Mouse (Mus musculus) liver, embryonic 11.5 days (tissue): ENCODE measurements around the gene Tssk3. TPM values are rescaled to one million over a fixed set of nuclear protein-coding genes. Genes with fewer than 3 reads are reported as not detected.
A peak's percentile ranks its signal among the peaks of the same experiment; 100 is the strongest.

Experiments
- ATAC-seq: fragments of 200-750 bp; cut with Nextera tagmentation; replicated peaks from 2 replicates; pipeline ENCODE4 v1.8.0; 2017; ENCODE audit warnings: moderate number of reproducible peaks, mild to moderate bottlenecking, moderate TSS enrichment, moderate library complexity; ENCODE audit not compliant: low FRiP score
- DNase-seq: peaks from one replicate; pipeline ENCODE4 v3.0.0-alpha.2; 2017; ENCODE audit warnings: low spot score
- H3K27ac ChIP-seq: fragments of 300-500 bp; sonication (generic); 2 replicates; pipeline ENCODE4 v1.5.1; 2014; ENCODE audit warnings: mild to moderate bottlenecking, low read depth, low read length, control low read depth
- H3K27me3 ChIP-seq: fragments of 300-500 bp; sonication (generic); replicated peaks from 2 replicates; pipeline ENCODE4 v1.6.1; 2014; ENCODE audit warnings: low read length, mixed read lengths; ENCODE audit not compliant: control insufficient read depth, insufficient read depth
- H3K36me3 ChIP-seq: fragments of 300-500 bp; sonication (generic); 2 replicates; pipeline ENCODE4 v1.6.1; 2014; ENCODE audit warnings: mild to moderate bottlenecking, low read length, moderate library complexity, mixed read lengths; ENCODE audit not compliant: control insufficient read depth, insufficient read depth
- H3K4me1 ChIP-seq: fragments of 300-500 bp; sonication (generic); replicated peaks from 2 replicates; pipeline ENCODE4 v1.6.1; 2014; ENCODE audit warnings: low read length, mixed read lengths; ENCODE audit not compliant: control insufficient read depth, insufficient read depth
- H3K4me2 ChIP-seq: fragments of 300-500 bp; sonication (generic); 2 replicates; pipeline ENCODE4 v1.6.1; 2014; ENCODE audit warnings: mild to moderate bottlenecking, control low read depth, moderate library complexity
- H3K4me3 ChIP-seq: fragments of 300-500 bp; sonication (generic); 2 replicates; pipeline ENCODE4 v1.5.1; 2014; ENCODE audit warnings: low read depth, low read length, control low read depth
- H3K9ac ChIP-seq: fragments of 300-500 bp; sonication (generic); 2 replicates; pipeline ENCODE4 v1.6.1; 2014; ENCODE audit warnings: low read depth, low read length, control low read depth
- H3K9me3 ChIP-seq: fragments of 300-500 bp; sonication (generic); 2 replicates; pipeline ENCODE4 v1.6.1; 2016; ENCODE audit warnings: low read length, inconsistent platforms, mixed read lengths; ENCODE audit not compliant: control insufficient read depth
- WGBS: fragments of 180-500 bp; shearing (Covaris S2); extraction: QIAGEN DNeasy Blood & Tissue Kit; methylation state at CpG from one replicate; pipeline ENCODE4 v1.1.7; 2014; 5-methylcytosine and 5-hydroxymethylcytosine counted together
- polyA plus RNA-seq: library from polyadenylated mRNA; unstranded; fragments of >200 nt; fragmentation: Nextera tagmentation; extraction: Ambion mirVana; gene quantifications from 2 replicates; pipeline ENCODE4 v1.2.1, GENCODE M21; 2014

The Tssk3 gene
- polyA plus RNA-seq, 1 experiment from 2014 or later = not detected

DNA sequence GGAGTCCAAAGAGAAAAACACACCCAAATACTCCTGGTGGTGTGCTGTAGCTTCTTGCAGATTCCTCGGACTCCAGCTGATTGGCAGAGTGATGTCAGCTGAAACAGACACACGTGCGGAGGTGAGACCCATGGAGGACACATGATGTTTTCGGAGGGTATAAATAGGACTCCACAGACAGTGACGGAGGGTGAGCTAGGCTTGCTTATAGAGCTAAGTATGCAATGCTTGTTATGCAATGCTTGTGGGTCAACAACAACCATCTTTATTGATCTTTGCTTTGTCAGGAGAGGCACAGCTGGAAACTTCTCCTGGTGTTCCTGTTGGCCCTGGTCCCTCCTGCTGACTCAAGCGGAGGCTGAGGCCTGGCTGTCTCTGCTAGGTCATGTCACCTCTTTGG is 42.1 kb downstream of the Tssk3 start:
- Histone ChIP-seq H3K4me3 (no peak overlapping the region), H3K27ac (no peak overlapping the region), H3K9me3 (no peaks in the 10 kb centered on the region), H3K4me1 (peaks cover 10% of the 10 kb centered on the region), H3K4me2 (no peak overlapping the region), H3K36me3 (no peaks in the 10 kb centered on the region), H3K27me3 (no peaks in the 10 kb centered on the region), H3K9ac (no peak overlapping the region)
- DNase-seq (no peak), ATAC-seq (no peak)
- WGBS = 79% methylated on average over 6 of the region's 6 CpGs

DNA sequence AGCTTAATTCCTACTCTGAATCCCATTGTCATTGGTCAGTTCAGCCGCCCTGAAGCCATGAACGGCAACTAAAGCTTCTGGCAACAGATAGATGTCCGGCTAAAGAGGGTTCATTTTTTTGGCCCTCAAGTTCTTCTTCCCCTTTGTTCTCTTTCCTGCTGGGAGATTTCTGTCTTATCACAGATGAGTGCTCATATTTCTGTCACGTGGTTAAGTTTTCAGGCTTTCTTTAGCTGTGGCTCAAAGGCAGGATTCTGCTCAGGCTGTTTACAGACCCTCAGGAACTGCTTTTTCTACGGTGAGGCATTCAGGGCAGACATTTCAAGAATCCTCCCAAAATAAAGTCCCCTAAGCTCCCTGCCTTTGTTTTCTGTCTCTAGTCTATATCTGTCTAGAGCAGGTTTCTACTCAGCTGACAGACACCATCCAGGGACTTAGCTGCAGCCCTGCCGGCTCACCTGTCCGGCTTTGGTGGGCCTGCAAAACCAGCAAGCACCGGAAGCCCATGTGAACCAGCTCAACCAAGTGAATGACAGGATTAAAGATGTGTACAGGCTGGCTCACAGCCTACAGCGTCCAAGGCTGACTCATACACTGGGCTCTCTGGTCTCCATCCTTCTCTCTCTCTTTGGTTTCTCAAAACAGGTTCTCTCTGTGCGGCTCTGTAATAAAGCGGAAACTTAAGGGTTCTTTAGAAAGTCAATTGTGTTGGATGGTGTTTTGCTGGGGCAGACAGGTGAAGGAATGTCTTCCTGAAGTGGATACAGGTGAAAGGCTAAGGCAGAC is 42.9 kb downstream of the Tssk3 start:
- ATAC-seq = no peak
- Histone ChIP-seq H3K4me2 (no peak overlapping the region), H3K27me3 (peaks cover under 1% of the 10 kb centered on the region; the same call in 1 of the 2 replicates), H3K4me3 (no peak overlapping the region), H3K36me3 (no peaks in the 10 kb centered on the region), H3K27ac (no peak overlapping the region), H3K9me3 (no peaks in the 10 kb centered on the region), H3K9ac (no peak overlapping the region), H3K4me1 (peaks cover 10% of the 10 kb centered on the region)
- no peak for DNase-seq
- 71% methylated on average over 11 of the region's 11 CpGs for WGBS

DNA sequence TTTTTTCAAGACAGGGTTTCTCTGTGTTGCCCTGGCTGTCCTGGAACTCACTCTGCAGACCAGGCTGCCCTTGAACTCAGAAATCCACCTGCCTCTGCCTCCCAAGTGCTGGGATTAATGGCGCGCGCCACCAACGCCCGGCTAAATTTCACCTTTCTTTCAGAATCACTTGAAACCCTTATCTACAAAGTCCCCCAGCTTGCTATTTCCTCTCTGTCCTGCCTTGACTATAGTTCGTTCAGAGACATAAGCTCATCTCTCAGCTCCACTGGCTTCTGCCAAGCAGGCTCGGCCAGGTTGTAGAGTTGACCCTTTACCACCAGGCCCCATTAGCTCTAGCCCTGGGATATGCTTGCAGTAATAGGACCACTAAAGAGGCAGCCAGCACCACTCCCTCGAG is 43.5 kb downstream of the Tssk3 start:
- DNase-seq = no peak
- no peak overlapping the region for H3K9ac ChIP-seq
- 56% methylated on average over 8 of the region's 8 CpGs for WGBS
- peaks cover 10% of the 10 kb centered on the region for H3K4me1 ChIP-seq
- no peaks in the 10 kb centered on the region for H3K36me3 ChIP-seq
- H3K27ac ChIP-seq = no peak overlapping the region
- H3K27me3 ChIP-seq = peaks cover 7% of the 10 kb centered on the region
- H3K4me2 ChIP-seq = no peak overlapping the region
- no peak for ATAC-seq
- H3K9me3 ChIP-seq = no peaks in the 10 kb centered on the region
- no peak overlapping the region for H3K4me3 ChIP-seq

DNA sequence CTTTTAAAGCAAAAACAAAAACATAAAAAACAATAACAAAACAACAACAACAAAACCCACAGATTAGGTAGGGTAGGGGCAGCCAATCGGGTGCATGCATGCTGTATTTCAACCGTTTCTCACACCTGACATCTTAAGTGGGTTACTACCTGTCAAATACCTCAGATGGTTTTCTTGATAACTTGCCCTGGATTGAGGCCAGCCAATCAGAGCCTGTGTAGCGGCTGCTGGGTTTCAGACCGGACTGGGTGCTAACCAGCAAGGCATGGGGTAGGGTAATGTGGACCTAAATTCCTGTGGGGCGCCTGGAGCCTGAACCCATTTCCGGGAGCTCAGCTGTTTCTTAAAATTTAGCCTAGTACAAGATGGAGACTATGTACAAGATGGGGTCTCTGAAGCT is 49.7 kb downstream of the Tssk3 start:
- H3K27me3 ChIP-seq = peaks cover 40% of the 10 kb centered on the region
- no peak overlapping the region for H3K4me3 ChIP-seq
- ATAC-seq = no peak

DNA sequence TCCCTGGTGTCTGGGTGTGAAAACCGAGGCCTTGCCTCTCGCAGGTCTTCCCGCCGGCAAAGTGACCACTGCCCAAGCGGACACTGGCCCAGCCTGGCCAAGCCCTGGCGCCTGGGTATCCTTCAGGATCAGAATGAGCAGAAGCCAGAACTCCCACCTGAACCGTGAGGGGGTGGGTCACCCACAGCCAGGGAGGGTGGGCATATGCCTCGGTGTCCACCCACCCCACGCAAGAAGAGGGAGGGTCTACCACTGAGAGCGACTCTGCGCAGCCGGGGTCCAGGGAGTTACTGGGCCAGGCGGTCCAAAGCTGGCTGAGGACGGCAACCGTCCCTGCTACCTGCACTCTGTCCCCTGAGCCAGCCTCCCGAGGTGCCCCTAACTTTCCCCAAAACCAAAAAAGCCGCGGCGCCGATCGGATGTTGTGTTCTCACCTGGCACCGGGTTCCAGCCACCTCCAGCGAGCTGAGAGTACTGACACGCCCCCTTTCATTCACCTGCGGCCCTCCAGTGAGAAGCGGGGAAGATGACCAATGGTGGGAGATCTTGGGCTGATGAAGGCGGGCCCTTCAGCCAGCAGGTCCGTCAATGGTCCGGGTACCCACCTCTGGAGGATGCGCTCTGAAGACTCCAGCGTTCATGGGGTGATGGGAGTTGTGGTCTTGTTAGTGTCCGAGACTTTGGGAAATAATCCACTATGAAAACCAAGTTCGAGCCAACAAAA is 50.3 kb downstream of the Tssk3 start, which contains the start of gene Zbtb8b:
Gene Zbtb8b, minus strand, starts transcription at position 514 of the 724 bp plus-strand sequence.
- Histone ChIP-seq H3K4me3 (peak within 1 kb of the TSS; percentile 45), H3K36me3 (no peaks in the 10 kb centered on the region), H3K4me1 (0 out of 2 replicates have a peak, but pooled peaks cover 5% of the 10 kb centered on the region), H3K4me2 (peak within 1 kb of the TSS; percentile 58), H3K27me3 (peaks cover 40% of the 10 kb centered on the region), H3K9ac (0 out of 2 replicates have a peak within 1 kb of the TSS, but pooled peaks have one; percentile 4), H3K27ac (no peak within 1 kb of the TSS), H3K9me3 (no peaks in the 10 kb centered on the region)
- DNase-seq (no peak), ATAC-seq (peak; percentile 49; the same call in 1 of the 2 replicates)
- 7% methylated on average over 33 of the region's 33 CpGs for WGBS

More for the DNA sequence above, 49.7 kb downstream of the Tssk3 start:
- Histone ChIP-seq H3K27ac (no peak overlapping the region), H3K9ac (no peak overlapping the region), H3K9me3 (no peaks in the 10 kb centered on the region), H3K4me2 (peak overlapping the region; percentile 58; the same call in 1 of the 2 replicates), H3K36me3 (no peaks in the 10 kb centered on the region), H3K4me1 (0 out of 2 replicates have a peak, but pooled peaks cover 6% of the 10 kb centered on the region)
- WGBS = 41% methylated on average over 6 of the region's 6 CpGs
- no peak for DNase-seq

Other genes starting within 250 kb of the Tssk3 start
- 1.2 and 1.6 TPM in 2 replicates for gene C77080, start 229.6 kb downstream of the Tssk3 start, polyA plus RNA-seq
- gene Sync, start 203.4 kb downstream of the Tssk3 start, polyA plus RNA-seq = 0.36 and 0.40 TPM in 2 replicates
- 318 and 355 TPM in 2 replicates for gene Rbbp4, start 155.7 kb downstream of the Tssk3 start, polyA plus RNA-seq
- 42.2 and 53.9 TPM in 2 replicates for gene Zbtb8os, start 155.3 kb downstream of the Tssk3 start, polyA plus RNA-seq
- gene Zbtb8a, start 112.9 kb downstream of the Tssk3 start, polyA plus RNA-seq = 4.2 and 4.8 TPM in 2 replicates
- gene Zbtb8b, start 50.2 kb downstream of the Tssk3 start, polyA plus RNA-seq = 2.4 and 2.8 TPM in 2 replicates
- gene Bsdc1, start 29.4 kb downstream of the Tssk3 start, polyA plus RNA-seq = 21.6 and 22.5 TPM in 2 replicates
- not detected in 2 replicates for gene Fam229a, start 168 bp upstream of the Tssk3 start, polyA plus RNA-seq
- gene Marcksl1, start 22.6 kb upstream of the Tssk3 start, polyA plus RNA-seq = 388 and 395 TPM in 2 replicates
- 215 and 223 TPM in 2 replicates for gene Hdac1, start 51.7 kb upstream of the Tssk3 start, polyA plus RNA-seq
- gene Lck, start 82.6 kb upstream of the Tssk3 start, polyA plus RNA-seq = 5.5 and 6.0 TPM in 2 replicates
- gene Fam167b, start 87.5 kb upstream of the Tssk3 start, polyA plus RNA-seq = 9.2 and 9.3 TPM in 2 replicates
- 329 and 341 TPM in 2 replicates for gene Eif3i, start 109.6 kb upstream of the Tssk3 start, polyA plus RNA-seq
- gene Tmem234, start 109.6 kb upstream of the Tssk3 start, polyA plus RNA-seq = 207 and 228 TPM in 2 replicates
- 0.57 and 1.5 TPM in 2 replicates for gene Dcdc2b, start 123.2 kb upstream of the Tssk3 start, polyA plus RNA-seq
- gene Iqcc, start 128.1 kb upstream of the Tssk3 start, polyA plus RNA-seq = 23.6 and 25.3 TPM in 2 replicates
- 27.2 and 33.1 TPM in 2 replicates for gene Ccdc28b, start 132.9 kb upstream of the Tssk3 start, polyA plus RNA-seq
- 70.6 and 76.7 TPM in 2 replicates for gene Txlna, start 150.0 kb upstream of the Tssk3 start, polyA plus RNA-seq
- 11.7 and 12.6 TPM in 2 replicates for gene Kpna6, start 181.7 kb upstream of the Tssk3 start, polyA plus RNA-seq
- gene Tmem39b, start 205.8 kb upstream of the Tssk3 start, polyA plus RNA-seq = 24.1 and 24.7 TPM in 2 replicates